In genomic region chr11:32057861-32058260, GRCm38 (mm10) we compare ENCODE assay signal across 15 mouse cellular contexts. TPM values are rescaled to one million over a fixed set of nuclear protein-coding genes. Genes with fewer than 3 reads are reported as not detected.
DNase-seq lines count a peak whose midpoint lies in the region; ATAC-seq lines count a peak whose summit lies in the region.
"Had no signal": no experiment of that assay in that cellular context is flagged by ENCODE, and none has a peak within 500 bp of the region (broad histone marks: within the 10 kb centered on the region; RNA-seq: fewer than 3 reads in every experiment).

No protein-coding gene starts in this region.

- H3K27ac ChIP-seq in forebrain, embryonic 13.5 days, result no peak overlapping the region; the same call in 1 of the 2 replicates
- no peak overlapping the region for H3K27ac ChIP-seq in hindbrain, embryonic 11.5 days (ENCODE audit: low read depth, low read length)
- no peak overlapping the region for H3K27ac ChIP-seq in midbrain, embryonic 11.5 days (ENCODE audit: low read depth, low read length)
- peak overlapping the region; percentile 19; the same call in 1 of the 2 replicates for H3K27ac ChIP-seq in neural tube, embryonic 15.5 days (replicated peaks)
- H3K27ac ChIP-seq: heart, adult 2 months; kidney, postnatal 0 days had no signal

- no peak overlapping the region for H3K4me2 ChIP-seq in forebrain, embryonic 13.5 days
- no peak overlapping the region for H3K4me2 ChIP-seq in hindbrain, embryonic 11.5 days (replicated peaks; ENCODE audit: low read depth, low read length)
- no peak overlapping the region for H3K4me2 ChIP-seq in midbrain, embryonic 11.5 days
- no peak overlapping the region for H3K4me2 ChIP-seq in neural tube, embryonic 15.5 days
- H3K4me2 ChIP-seq: lung, embryonic 14.5 days had no signal

- no peaks in the 10 kb centered on the region for H3K27me3 ChIP-seq in forebrain, embryonic 13.5 days
- H3K27me3 ChIP-seq in hindbrain, embryonic 11.5 days (ENCODE audit: control insufficient read depth, insufficient read depth, low read length), result no peaks in the 10 kb centered on the region
- no peaks in the 10 kb centered on the region for H3K27me3 ChIP-seq in midbrain, embryonic 11.5 days (ENCODE audit: control insufficient read depth, insufficient read depth, low read length)
- H3K27me3 ChIP-seq in neural tube, embryonic 15.5 days (replicated peaks), result no peaks in the 10 kb centered on the region

- no peak overlapping the region for H3K9ac ChIP-seq in forebrain, embryonic 13.5 days
- H3K9ac ChIP-seq in hindbrain, embryonic 11.5 days (ENCODE audit: low read depth, low read length), result no peak overlapping the region
- no peak overlapping the region for H3K9ac ChIP-seq in midbrain, embryonic 11.5 days (ENCODE audit: low read length)
- no peak overlapping the region for H3K9ac ChIP-seq in neural tube, embryonic 15.5 days (replicated peaks)
- H3K9ac ChIP-seq: lung, embryonic 14.5 days had no signal

- peaks cover 41% of the 10 kb centered on the region for H3K4me1 ChIP-seq in forebrain, embryonic 13.5 days
- H3K4me1 ChIP-seq in hindbrain, embryonic 11.5 days (replicated peaks; ENCODE audit: control insufficient read depth, insufficient read depth, low read length), result 0 out of 2 replicates have a peak, but pooled peaks cover 3% of the 10 kb centered on the region
- peaks cover 5% of the 10 kb centered on the region; the same call in 1 of the 2 replicates for H3K4me1 ChIP-seq in midbrain, embryonic 11.5 days (ENCODE audit: control insufficient read depth, insufficient read depth, low read length)
- H3K4me1 ChIP-seq in neural tube, embryonic 15.5 days, result peaks cover 29% of the 10 kb centered on the region

- WGBS in forebrain, embryonic 13.5 days, result 60% methylated on average over 13 of the region's 13 CpGs
- 49% methylated on average over 13 of the region's 13 CpGs for WGBS in hindbrain, embryonic 11.5 days
- WGBS in midbrain, embryonic 11.5 days, result 66% methylated on average over 13 of the region's 13 CpGs
- WGBS in neural tube, embryonic 15.5 days, result 40% methylated on average over 13 of the region's 13 CpGs

- H3K4me3 ChIP-seq in forebrain, embryonic 13.5 days, result no peak overlapping the region
- H3K4me3 ChIP-seq in hindbrain, embryonic 11.5 days (ENCODE audit: low read depth, low read length), result no peak overlapping the region
- no peak overlapping the region for H3K4me3 ChIP-seq in midbrain, embryonic 11.5 days (ENCODE audit: low read depth, low read length)
- H3K4me3 ChIP-seq in neural tube, embryonic 15.5 days (replicated peaks), result no peak overlapping the region
- H3K4me3 ChIP-seq: heart, adult 2 months had no signal

- DNase-seq in hindbrain, embryonic 11.5 days (ENCODE audit: low spot score), result peak; percentile 34
- peak; percentile 84 for DNase-seq in midbrain, embryonic 11.5 days (ENCODE audit: low spot score, missing footprints)
- DNase-seq in spleen, adult 12 weeks (ENCODE audit: low spot score), result no peak
- no peak for DNase-seq in ovary, adult 18-20 months (ENCODE audit: low spot score)
- DNase-seq in ovary, postnatal 14 days (ENCODE audit: low spot score), result no peak
- DNase-seq: adrenal gland, adult 8-10 months; cerebellum, adult 9-10 months; gastrocnemius, postnatal 10 days; heart, adult 2 months; lung, embryonic 14.5 days; right cerebral cortex, adult 18-20 months had no signal

- ATAC-seq in forebrain, embryonic 13.5 days, result 0 out of 2 replicates have a peak, but pooled peaks have one; percentile 26
- ATAC-seq in hindbrain, embryonic 11.5 days (ENCODE audit: low FRiP score), result peak; percentile 64
- ATAC-seq in midbrain, embryonic 11.5 days (ENCODE audit: low FRiP score), result peak; percentile 48; the same call in 1 of the 2 replicates
- no peak for ATAC-seq in neural tube, embryonic 15.5 days (ENCODE audit: low FRiP score)

- H3K36me3 ChIP-seq in forebrain, embryonic 13.5 days (ENCODE audit: poor library complexity, severe bottlenecking), result peaks cover 49% of the 10 kb centered on the region
- H3K36me3 ChIP-seq in hindbrain, embryonic 11.5 days (ENCODE audit: control insufficient read depth, insufficient read depth, low read length), result no peaks in the 10 kb centered on the region
- no peaks in the 10 kb centered on the region for H3K36me3 ChIP-seq in midbrain, embryonic 11.5 days (ENCODE audit: control insufficient read depth, insufficient read depth, low read length)
- H3K36me3 ChIP-seq in neural tube, embryonic 15.5 days, result peaks cover 32% of the 10 kb centered on the region
- H3K36me3 ChIP-seq: G1E had no signal

- H3K9me3 ChIP-seq in forebrain, embryonic 13.5 days (replicated peaks), result no peaks in the 10 kb centered on the region
- no peaks in the 10 kb centered on the region for H3K9me3 ChIP-seq in hindbrain, embryonic 11.5 days (ENCODE audit: control insufficient read depth, low read length)
- H3K9me3 ChIP-seq in midbrain, embryonic 11.5 days (ENCODE audit: control insufficient read depth, low read length), result no peaks in the 10 kb centered on the region
- no peaks in the 10 kb centered on the region for H3K9me3 ChIP-seq in neural tube, embryonic 15.5 days (replicated peaks)
- H3K9me3 ChIP-seq: G1E had no signal

RNA-seq across cellular contexts. Expression of gene Nsg2, which starts 57.6 kb away (rescaled TPM):
- polyA plus RNA-seq in forebrain, embryonic 13.5 days (2015; fragmentation: Nextera tagmentation; extraction: Ambion mirVana), result 358 and 394 TPM in 2 replicates
- polyA plus RNA-seq in hindbrain, embryonic 11.5 days (2014; fragmentation: Nextera tagmentation; extraction: Ambion mirVana), result 44.3 and 44.9 TPM in 2 replicates
- 39.8 and 40.5 TPM in 2 replicates for polyA plus RNA-seq in midbrain, embryonic 11.5 days (2014; fragmentation: Nextera tagmentation; extraction: Ambion mirVana)
- 394 and 482 TPM in 2 replicates for polyA plus RNA-seq in neural tube, embryonic 15.5 days (2015; fragmentation: Nextera tagmentation; extraction: Ambion mirVana)
- polyA plus RNA-seq: G1E had no signal

Comparison
In these comparisons a context has a peak if more than half of its experiments do, and no peak if none do; other contexts are left out.
1. DNase-seq: peak in hindbrain, embryonic 11.5 days (single experiment) and midbrain, embryonic 11.5 days (single experiment); none in spleen, adult 12 weeks (single experiment), ovary, adult 18-20 months (single experiment) and ovary, postnatal 14 days (single experiment).